Mouse (Mus musculus): ENCODE data around the gene Pgbd5. TPM values are rescaled to one million over a fixed set of nuclear protein-coding genes. Genes with fewer than 3 reads are reported as not detected.

Pgbd5 gene
- polyA plus RNA-seq, 1 experiment from 2014 or later: 1.3 TPM

- ATAC-seq (ENCODE audit: insufficient number of reproducible peaks, insufficient read depth, low FRiP score, low TSS enrichment, low read depth): no peak
Measured at GRCm38 (mm10) chr8:124340360-124341068, 98.9 kb downstream of the Pgbd5 start.

GRCm38 (mm10) chr8:124339742-124340141 lies 99.7 kb downstream of the Pgbd5 start:
- H3K4me2 ChIP-seq: no peak overlapping the region
- no peak overlapping the region for H3K4me3 ChIP-seq (replicated peaks)
- WGBS: 86% methylated on average over 3 of the region's 3 CpGs
- 0 out of 2 replicates have a peak, but pooled peaks cover 6% of the 10 kb centered on the region for H3K4me1 ChIP-seq (replicated peaks)
- no peak overlapping the region for H3K9ac ChIP-seq (replicated peaks)
- peaks cover 98% of the 10 kb centered on the region for H3K36me3 ChIP-seq
- H3K9me3 ChIP-seq: no peaks in the 10 kb centered on the region
- H3K27ac ChIP-seq: no peak overlapping the region
- no peaks in the 10 kb centered on the region for H3K27me3 ChIP-seq
- no peak for ATAC-seq (ENCODE audit: insufficient number of reproducible peaks, insufficient read depth, low FRiP score, low TSS enrichment, low read depth)

More at GRCm38 (mm10) chr8:124340360-124341068, 98.9 kb downstream of the Pgbd5 start:
- H3K9ac ChIP-seq (replicated peaks): no peak overlapping the region
- no peak overlapping the region for H3K4me3 ChIP-seq (replicated peaks)
- no peaks in the 10 kb centered on the region for H3K27me3 ChIP-seq
- no peaks in the 10 kb centered on the region for H3K9me3 ChIP-seq
- 77% methylated on average over 17 of the region's 17 CpGs for WGBS
- H3K4me2 ChIP-seq: no peak overlapping the region
- H3K27ac ChIP-seq: no peak overlapping the region
- peaks cover 96% of the 10 kb centered on the region for H3K36me3 ChIP-seq
- 0 out of 2 replicates have a peak, but pooled peaks cover 6% of the 10 kb centered on the region for H3K4me1 ChIP-seq (replicated peaks)

GRCm38 (mm10) chr8:124336302-124336701 lies 103.2 kb downstream of the Pgbd5 start:
- H3K27ac ChIP-seq: no peak overlapping the region
- H3K9me3 ChIP-seq: no peaks in the 10 kb centered on the region
- 0 out of 2 replicates have a peak, but pooled peaks cover 6% of the 10 kb centered on the region for H3K4me1 ChIP-seq (replicated peaks)
- H3K4me2 ChIP-seq: no peak overlapping the region
- peaks cover 94% of the 10 kb centered on the region for H3K36me3 ChIP-seq
- H3K4me3 ChIP-seq (replicated peaks): no peak overlapping the region
- no peak for ATAC-seq (ENCODE audit: insufficient number of reproducible peaks, insufficient read depth, low FRiP score, low TSS enrichment, low read depth)
- H3K27me3 ChIP-seq: no peaks in the 10 kb centered on the region
- WGBS: 92% methylated on average over 13 of the region's 13 CpGs
- H3K9ac ChIP-seq (replicated peaks): no peak overlapping the region

GRCm38 (mm10) chr8:124331706-124332105 lies 107.8 kb downstream of the Pgbd5 start:
- Histone ChIP-seq H3K27ac (no peak overlapping the region), H3K9me3 (no peaks in the 10 kb centered on the region), H3K4me3 (replicated peaks) (no peak overlapping the region), H3K4me1 (replicated peaks) (no peaks in the 10 kb centered on the region), H3K9ac (replicated peaks) (no peak overlapping the region), H3K36me3 (peaks cover 90% of the 10 kb centered on the region), H3K4me2 (no peak overlapping the region), H3K27me3 (no peaks in the 10 kb centered on the region)
- WGBS: 82% methylated on average over 11 of the region's 11 CpGs
- no peak for ATAC-seq (ENCODE audit: insufficient number of reproducible peaks, insufficient read depth, low FRiP score, low TSS enrichment, low read depth)

GRCm38 (mm10) chr8:124331094-124331493 lies 108.4 kb downstream of the Pgbd5 start:
- Histone ChIP-seq H3K4me1 (replicated peaks) (no peaks in the 10 kb centered on the region), H3K4me2 (no peak overlapping the region), H3K9me3 (no peaks in the 10 kb centered on the region), H3K9ac (replicated peaks) (no peak overlapping the region), H3K27me3 (no peaks in the 10 kb centered on the region), H3K36me3 (peaks cover 90% of the 10 kb centered on the region), H3K4me3 (replicated peaks) (no peak overlapping the region), H3K27ac (no peak overlapping the region)
- WGBS: 89% methylated on average over 3 of the region's 3 CpGs
- ATAC-seq (ENCODE audit: insufficient number of reproducible peaks, insufficient read depth, low FRiP score, low TSS enrichment, low read depth): no peak

- H3K27ac ChIP-seq: no peak overlapping the region
- peaks cover 90% of the 10 kb centered on the region for H3K36me3 ChIP-seq
- 55% methylated on average over 3 of the region's 3 CpGs for WGBS
- H3K27me3 ChIP-seq: no peaks in the 10 kb centered on the region
- H3K9me3 ChIP-seq: no peaks in the 10 kb centered on the region
- H3K4me2 ChIP-seq: no peak overlapping the region
- no peak overlapping the region for H3K4me3 ChIP-seq (replicated peaks)
- no peak for ATAC-seq (ENCODE audit: insufficient number of reproducible peaks, insufficient read depth, low FRiP score, low TSS enrichment, low read depth)
- H3K9ac ChIP-seq (replicated peaks): no peak overlapping the region
- no peaks in the 10 kb centered on the region for H3K4me1 ChIP-seq (replicated peaks)
Measured at GRCm38 (mm10) chr8:124330433-124330832, 109.0 kb downstream of the Pgbd5 start.

- Histone ChIP-seq H3K9ac (replicated peaks) (no peak overlapping the region), H3K4me3 (replicated peaks) (no peak overlapping the region), H3K27me3 (no peaks in the 10 kb centered on the region), H3K9me3 (no peaks in the 10 kb centered on the region), H3K36me3 (peaks cover 89% of the 10 kb centered on the region), H3K4me1 (replicated peaks) (no peaks in the 10 kb centered on the region), H3K27ac (no peak overlapping the region), H3K4me2 (no peak overlapping the region)
- ATAC-seq (ENCODE audit: insufficient number of reproducible peaks, insufficient read depth, low FRiP score, low TSS enrichment, low read depth): no peak
- WGBS: 79% methylated on average over 10 of the region's 10 CpGs
Measured at GRCm38 (mm10) chr8:124329690-124330089, 109.8 kb downstream of the Pgbd5 start.

GRCm38 (mm10) chr8:124328259-124328658 lies 111.2 kb downstream of the Pgbd5 start:
- Histone ChIP-seq H3K27ac (no peak overlapping the region), H3K9ac (replicated peaks) (no peak overlapping the region), H3K4me2 (no peak overlapping the region), H3K4me3 (replicated peaks) (no peak overlapping the region), H3K27me3 (no peaks in the 10 kb centered on the region), H3K4me1 (replicated peaks) (no peaks in the 10 kb centered on the region), H3K9me3 (no peaks in the 10 kb centered on the region), H3K36me3 (peaks cover 90% of the 10 kb centered on the region)
- ATAC-seq (ENCODE audit: insufficient number of reproducible peaks, insufficient read depth, low FRiP score, low TSS enrichment, low read depth): no peak
- 89% methylated on average over 7 of the region's 7 CpGs for WGBS

- ATAC-seq (ENCODE audit: insufficient number of reproducible peaks, insufficient read depth, low FRiP score, low TSS enrichment, low read depth): no peak
- no peaks in the 10 kb centered on the region for H3K27me3 ChIP-seq
- H3K4me2 ChIP-seq: no peak overlapping the region
- WGBS: 94% methylated on average over 14 of the region's 14 CpGs
- no peak overlapping the region for H3K4me3 ChIP-seq (replicated peaks)
- no peaks in the 10 kb centered on the region for H3K9me3 ChIP-seq
- no peak overlapping the region for H3K27ac ChIP-seq
- H3K36me3 ChIP-seq: peaks cover 60% of the 10 kb centered on the region
- 0 out of 2 replicates have a peak, but pooled peaks cover 4% of the 10 kb centered on the region for H3K4me1 ChIP-seq (replicated peaks)
- no peak overlapping the region for H3K9ac ChIP-seq (replicated peaks)
Measured at GRCm38 (mm10) chr8:124323356-124323755, 116.1 kb downstream of the Pgbd5 start.

GRCm38 (mm10) chr8:124321227-124321840 lies 118.1 kb downstream of the Pgbd5 start:
- Histone ChIP-seq H3K4me2 (no peak overlapping the region), H3K27me3 (no peaks in the 10 kb centered on the region), H3K4me1 (replicated peaks) (peaks cover 15% of the 10 kb centered on the region), H3K9ac (replicated peaks) (no peak overlapping the region), H3K36me3 (peaks cover 40% of the 10 kb centered on the region), H3K4me3 (replicated peaks) (no peak overlapping the region), H3K27ac (no peak overlapping the region), H3K9me3 (no peaks in the 10 kb centered on the region)
- ATAC-seq (ENCODE audit: insufficient number of reproducible peaks, insufficient read depth, low FRiP score, low TSS enrichment, low read depth): no peak
- WGBS: 75% methylated on average over 12 of the region's 12 CpGs

- Histone ChIP-seq H3K4me1 (replicated peaks) (peaks cover 24% of the 10 kb centered on the region), H3K4me3 (replicated peaks) (no peak overlapping the region), H3K36me3 (peaks cover 20% of the 10 kb centered on the region), H3K27ac (no peak overlapping the region), H3K4me2 (no peak overlapping the region), H3K27me3 (no peaks in the 10 kb centered on the region), H3K9ac (replicated peaks) (no peak overlapping the region), H3K9me3 (no peaks in the 10 kb centered on the region)
- ATAC-seq (ENCODE audit: insufficient number of reproducible peaks, insufficient read depth, low FRiP score, low TSS enrichment, low read depth): no peak
- WGBS: 82% methylated on average over 4 of the region's 4 CpGs
Measured at GRCm38 (mm10) chr8:124319316-124319652, 120.2 kb downstream of the Pgbd5 start.

All from limb, embryonic 12.5 days (tissue).